Mouse (Mus musculus) kidney, adult 8-10 months (tissue): ENCODE data around the gene Sept8.

Experiments
- DNase-seq, 2 experiments: peaks; one replicate each; pipeline ENCODE4 v3.0.0; 2022

Gene Sept8

GRCm38 (mm10) chr11:53588279-53588678 lies 69.2 kb downstream of the Sept8 start:
- no peak for DNase-seq

- DNase-seq: no peak
Observed at GRCm38 (mm10) chr11:53590368-53590768, 71.3 kb downstream of the Sept8 start.

DNA sequence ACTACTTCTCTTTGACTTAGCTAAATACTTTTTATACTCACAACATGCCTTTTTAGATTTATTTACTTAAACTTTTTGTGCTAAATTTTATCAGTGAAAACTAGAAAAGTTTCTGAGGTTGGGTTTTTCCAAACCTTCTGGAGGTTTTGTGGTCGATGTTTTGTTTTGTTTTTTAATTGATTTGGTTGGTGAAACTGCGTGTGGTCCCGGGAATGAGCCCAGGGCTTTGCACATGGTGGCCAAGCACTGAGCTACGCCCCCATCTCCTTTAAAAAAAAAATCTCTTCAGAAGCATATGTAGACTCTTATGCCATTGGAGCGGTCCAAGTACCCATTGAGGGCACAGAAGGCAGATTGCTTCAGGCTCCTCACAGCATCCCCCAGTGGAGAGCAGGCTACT lies 72.1 kb downstream of the Sept8 start:
- no peak for DNase-seq
